Mouse (Mus musculus): ENCODE results near the gene Tjp2. TPM values are rescaled to one million over a fixed set of nuclear protein-coding genes. Genes with fewer than 3 reads are reported as not detected.

The Tjp2 gene
- polyA plus RNA-seq, 1 experiment from 2014 or later: 36.6 TPM

DNA sequence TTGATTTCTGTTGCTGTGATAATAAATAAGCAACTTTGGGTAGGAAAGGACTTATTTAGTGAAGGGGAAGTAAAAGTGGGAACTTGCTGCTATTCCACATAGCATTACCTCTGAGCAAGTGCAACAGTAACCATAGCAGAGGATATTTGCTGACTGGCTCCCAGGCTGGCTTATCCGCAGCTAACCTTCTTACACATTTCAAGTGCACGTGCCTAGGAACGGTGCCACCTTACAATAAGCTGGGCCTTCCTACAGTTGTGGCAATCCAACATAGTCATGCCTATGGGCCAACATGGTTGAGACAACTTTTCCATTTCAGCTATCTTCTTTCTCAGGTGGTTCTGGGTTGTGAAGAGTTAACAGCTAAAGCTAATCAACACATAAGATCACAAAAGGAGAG lies 147.2 kb downstream of the Tjp2 start:
- WGBS: 91% methylated on average over 3 of the region's 3 CpGs
- Histone ChIP-seq H3K4me2 (ENCODE audit: low read depth, low read length) (no peak overlapping the region), H3K27me3 (ENCODE audit: control insufficient read depth, insufficient read depth, low read depth, low read length) (no peaks in the 10 kb centered on the region), H3K4me1 (replicated peaks; ENCODE audit: control insufficient read depth, insufficient read depth, low read length) (no peaks in the 10 kb centered on the region), H3K4me3 (ENCODE audit: low read length) (no peak overlapping the region), H3K36me3 (ENCODE audit: control insufficient read depth, insufficient read depth, low read length) (no peaks in the 10 kb centered on the region), H3K27ac (ENCODE audit: low read length) (no peak overlapping the region), H3K9ac (ENCODE audit: low read length) (no peak overlapping the region), H3K9me3 (ENCODE audit: control insufficient read depth, low read length) (no peaks in the 10 kb centered on the region)
- no peak for ATAC-seq (ENCODE audit: low read depth)

DNA sequence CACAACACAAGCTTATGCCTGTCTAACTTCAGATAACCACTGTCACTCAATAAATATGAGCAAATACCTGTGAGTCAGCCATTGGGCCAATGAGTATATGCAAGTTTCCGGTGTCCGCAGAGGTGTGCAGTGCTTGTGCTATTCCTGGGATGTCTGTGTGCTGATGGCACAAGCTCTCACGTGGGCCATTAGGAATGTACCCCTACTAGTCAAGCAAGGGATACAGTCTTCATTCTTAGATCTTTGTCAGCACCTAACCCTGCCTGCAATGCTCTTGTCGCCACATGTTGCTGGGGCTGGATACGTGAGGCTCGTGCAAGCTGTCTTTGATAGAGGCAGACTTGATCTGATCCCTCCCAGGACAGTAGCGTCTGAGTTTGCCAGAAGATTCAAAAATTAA lies 148.3 kb downstream of the Tjp2 start:
- Histone ChIP-seq H3K9me3 (ENCODE audit: control insufficient read depth, low read length) (no peaks in the 10 kb centered on the region), H3K27ac (ENCODE audit: low read length) (no peak overlapping the region), H3K4me2 (ENCODE audit: low read depth, low read length) (no peak overlapping the region), H3K36me3 (ENCODE audit: control insufficient read depth, insufficient read depth, low read length) (no peaks in the 10 kb centered on the region), H3K9ac (ENCODE audit: low read length) (no peak overlapping the region), H3K4me3 (ENCODE audit: low read length) (no peak overlapping the region), H3K27me3 (ENCODE audit: control insufficient read depth, insufficient read depth, low read depth, low read length) (no peaks in the 10 kb centered on the region), H3K4me1 (replicated peaks; ENCODE audit: control insufficient read depth, insufficient read depth, low read length) (no peaks in the 10 kb centered on the region)
- ATAC-seq (ENCODE audit: low read depth): no peak
- WGBS: 83% methylated on average over 7 of the region's 7 CpGs

DNA sequence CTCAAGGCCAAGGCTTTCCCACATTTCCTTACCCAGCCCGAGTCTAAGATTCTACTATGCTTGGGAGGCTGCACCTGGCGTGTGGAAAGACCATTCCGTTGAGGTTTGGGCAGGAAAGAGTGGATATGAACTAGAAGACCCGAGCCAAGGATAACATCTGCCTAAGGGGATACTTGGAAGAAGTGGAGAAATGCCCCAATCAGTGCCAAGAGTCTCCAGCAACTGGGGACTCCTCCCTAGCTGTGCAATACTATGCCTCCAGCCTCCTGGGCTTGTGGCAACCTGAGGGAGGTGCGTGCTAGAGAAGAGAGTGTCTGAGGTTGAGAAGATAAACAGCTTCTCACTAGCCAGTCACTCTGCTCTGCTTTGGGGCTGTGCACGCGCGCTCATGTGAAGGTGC lies 148.9 kb downstream of the Tjp2 start:
- WGBS: 71% methylated on average over 8 of the region's 8 CpGs
- Histone ChIP-seq H3K27me3 (ENCODE audit: control insufficient read depth, insufficient read depth, low read depth, low read length) (no peaks in the 10 kb centered on the region), H3K27ac (ENCODE audit: low read length) (no peak overlapping the region), H3K9me3 (ENCODE audit: control insufficient read depth, low read length) (no peaks in the 10 kb centered on the region), H3K4me3 (ENCODE audit: low read length) (no peak overlapping the region), H3K9ac (ENCODE audit: low read length) (no peak overlapping the region), H3K36me3 (ENCODE audit: control insufficient read depth, insufficient read depth, low read length) (no peaks in the 10 kb centered on the region), H3K4me2 (ENCODE audit: low read depth, low read length) (no peak overlapping the region), H3K4me1 (replicated peaks; ENCODE audit: control insufficient read depth, insufficient read depth, low read length) (no peaks in the 10 kb centered on the region)
- ATAC-seq (ENCODE audit: low read depth): no peak

DNA sequence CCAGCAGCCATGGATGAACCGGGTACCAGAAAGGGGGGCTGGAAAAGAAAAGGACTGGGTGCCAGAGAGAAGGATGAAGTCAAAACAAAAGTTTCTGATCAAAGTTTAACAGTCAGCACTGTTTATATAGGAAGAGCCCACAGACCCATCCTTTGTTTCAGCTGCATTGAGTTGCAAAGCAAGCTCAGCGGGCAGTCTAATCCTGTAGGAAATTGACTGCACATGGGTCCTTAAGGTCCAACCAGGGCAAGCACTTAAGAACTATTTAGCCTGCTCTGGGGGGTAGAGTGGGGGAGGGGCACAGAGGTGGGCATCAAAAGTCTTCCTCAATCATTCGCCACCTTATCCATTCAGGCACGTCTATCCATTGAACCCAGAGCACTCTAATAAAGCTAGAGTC lies 151.7 kb downstream of the Tjp2 start:
- H3K36me3 ChIP-seq (ENCODE audit: control insufficient read depth, insufficient read depth, low read length): no peaks in the 10 kb centered on the region
- no peak overlapping the region for H3K4me3 ChIP-seq (ENCODE audit: low read length)
- no peak for ATAC-seq (ENCODE audit: low read depth)
- H3K4me2 ChIP-seq (ENCODE audit: low read depth, low read length): no peak overlapping the region
- H3K27me3 ChIP-seq (ENCODE audit: control insufficient read depth, insufficient read depth, low read depth, low read length): no peaks in the 10 kb centered on the region
- H3K4me1 ChIP-seq (replicated peaks; ENCODE audit: control insufficient read depth, insufficient read depth, low read length): no peaks in the 10 kb centered on the region
- H3K27ac ChIP-seq (ENCODE audit: low read length): no peak overlapping the region
- 66% methylated on average over 4 of the region's 4 CpGs for WGBS
- no peaks in the 10 kb centered on the region for H3K9me3 ChIP-seq (ENCODE audit: control insufficient read depth, low read length)
- H3K9ac ChIP-seq (ENCODE audit: low read length): no peak overlapping the region

DNA sequence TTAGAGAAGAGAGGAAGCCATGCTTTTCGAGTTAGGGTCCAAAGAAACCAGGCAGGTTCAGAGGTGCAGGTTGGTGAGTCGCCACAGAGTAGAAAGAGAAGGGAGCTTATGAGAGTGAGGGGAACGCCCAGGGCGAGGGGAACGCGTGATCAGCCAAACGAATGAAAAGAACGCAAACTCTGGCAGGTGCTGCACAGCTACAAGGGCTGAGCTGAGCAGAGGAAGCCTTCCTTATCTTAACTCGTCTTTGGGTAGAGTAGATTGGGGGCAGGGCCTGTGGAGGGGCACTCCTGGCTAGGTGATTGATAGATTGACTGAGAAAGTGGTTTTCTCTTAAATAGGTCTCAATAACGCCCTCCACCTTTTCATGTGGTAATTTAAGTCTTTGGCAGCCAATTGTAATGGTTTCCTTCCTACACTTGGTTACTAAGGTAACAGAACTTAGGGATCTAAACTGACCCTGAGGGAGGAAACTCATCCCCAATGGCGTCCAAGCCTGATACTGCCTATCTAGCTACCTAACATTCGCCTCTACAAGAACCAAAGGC lies 160.4 kb downstream of the Tjp2 start:
- Histone ChIP-seq H3K4me2 (ENCODE audit: low read depth, low read length) (no peak overlapping the region), H3K4me3 (ENCODE audit: low read length) (no peak overlapping the region), H3K9ac (ENCODE audit: low read length) (no peak overlapping the region), H3K9me3 (ENCODE audit: control insufficient read depth, low read length) (no peaks in the 10 kb centered on the region), H3K36me3 (ENCODE audit: control insufficient read depth, insufficient read depth, low read length) (no peaks in the 10 kb centered on the region), H3K4me1 (replicated peaks; ENCODE audit: control insufficient read depth, insufficient read depth, low read length) (no peaks in the 10 kb centered on the region), H3K27ac (ENCODE audit: low read length) (no peak overlapping the region), H3K27me3 (ENCODE audit: control insufficient read depth, insufficient read depth, low read depth, low read length) (no peaks in the 10 kb centered on the region)
- ATAC-seq (ENCODE audit: low read depth): no peak
- 48% methylated on average over 12 of the region's 12 CpGs for WGBS

DNA sequence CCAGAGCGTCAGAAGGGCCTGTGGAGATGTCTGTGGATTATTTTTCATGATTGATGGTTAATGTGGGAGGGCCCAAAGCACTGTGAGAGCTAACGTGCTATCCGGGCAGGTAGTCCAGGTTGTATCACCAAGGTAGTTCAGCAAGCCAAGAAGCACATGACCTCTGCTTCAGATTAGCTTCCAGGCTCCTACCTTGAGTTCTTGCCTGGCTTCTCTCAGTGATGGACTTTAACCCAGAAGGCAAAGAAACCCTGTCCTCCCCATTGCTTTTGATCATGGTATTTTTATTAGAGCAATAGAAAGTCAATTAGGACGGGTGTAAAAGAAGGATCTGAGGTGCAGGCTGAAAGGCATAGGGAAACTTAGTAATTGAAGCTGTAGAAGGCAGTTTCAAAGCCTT lies 161.2 kb downstream of the Tjp2 start:
- H3K9ac ChIP-seq (ENCODE audit: low read length): no peak overlapping the region
- H3K36me3 ChIP-seq (ENCODE audit: control insufficient read depth, insufficient read depth, low read length): no peaks in the 10 kb centered on the region
- H3K4me3 ChIP-seq (ENCODE audit: low read length): no peak overlapping the region
- H3K27ac ChIP-seq (ENCODE audit: low read length): no peak overlapping the region
- H3K4me2 ChIP-seq (ENCODE audit: low read depth, low read length): no peak overlapping the region
- H3K4me1 ChIP-seq (replicated peaks; ENCODE audit: control insufficient read depth, insufficient read depth, low read length): no peaks in the 10 kb centered on the region
- ATAC-seq (ENCODE audit: low read depth): no peak
- 69% methylated on average over 4 of the region's 4 CpGs for WGBS
- H3K27me3 ChIP-seq (ENCODE audit: control insufficient read depth, insufficient read depth, low read depth, low read length): no peaks in the 10 kb centered on the region
- no peaks in the 10 kb centered on the region for H3K9me3 ChIP-seq (ENCODE audit: control insufficient read depth, low read length)

DNA sequence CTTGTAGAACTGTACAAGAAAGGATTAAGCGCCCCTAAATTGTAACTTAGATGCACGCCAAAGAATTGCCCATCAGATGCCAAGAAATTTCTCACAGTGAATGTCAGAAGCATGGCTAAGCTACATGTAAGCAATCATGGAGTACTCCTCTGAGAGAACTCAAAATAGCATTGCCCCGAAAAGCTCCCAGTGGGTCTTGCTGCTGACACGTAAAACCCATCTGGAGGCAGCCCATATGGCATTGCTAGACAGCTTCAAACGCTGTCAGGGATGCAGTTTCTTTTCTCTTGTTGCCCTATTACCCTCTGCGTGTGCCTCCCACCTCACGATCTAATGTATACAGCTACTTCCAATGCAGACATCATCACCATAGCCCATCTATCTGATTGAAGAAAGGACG lies 166.0 kb downstream of the Tjp2 start:
- Histone ChIP-seq H3K9me3 (ENCODE audit: control insufficient read depth, low read length) (no peaks in the 10 kb centered on the region), H3K4me1 (replicated peaks; ENCODE audit: control insufficient read depth, insufficient read depth, low read length) (peaks cover 12% of the 10 kb centered on the region), H3K4me3 (ENCODE audit: low read length) (no peak overlapping the region), H3K9ac (ENCODE audit: low read length) (no peak overlapping the region), H3K36me3 (ENCODE audit: control insufficient read depth, insufficient read depth, low read length) (no peaks in the 10 kb centered on the region), H3K4me2 (ENCODE audit: low read depth, low read length) (no peak overlapping the region), H3K27me3 (ENCODE audit: control insufficient read depth, insufficient read depth, low read depth, low read length) (no peaks in the 10 kb centered on the region), H3K27ac (ENCODE audit: low read length) (no peak overlapping the region)
- WGBS: 54% methylated on average over 8 of the region's 8 CpGs
- peak; percentile 29; the same call in 1 of the 2 replicates for ATAC-seq (ENCODE audit: low read depth)

DNA sequence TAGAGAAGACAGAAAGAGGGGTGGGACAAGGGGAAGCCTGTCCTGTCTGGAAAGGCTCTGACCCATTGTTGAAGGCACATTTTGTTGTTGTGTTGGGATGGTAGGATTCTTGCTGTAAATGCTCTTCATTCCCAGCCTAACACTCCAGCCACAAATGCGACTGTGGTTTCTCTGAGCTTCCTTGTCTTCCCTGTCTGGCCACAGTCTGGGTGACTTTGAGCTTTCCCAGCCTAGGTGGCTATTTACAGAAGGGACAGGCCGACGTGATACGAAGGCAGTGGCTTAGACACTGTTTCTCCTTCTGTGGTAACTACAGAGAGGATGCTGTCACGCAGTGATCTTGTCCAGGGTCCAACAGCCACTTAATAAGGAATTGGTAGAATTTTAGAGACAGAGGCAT lies 166.8 kb downstream of the Tjp2 start:
- Histone ChIP-seq H3K36me3 (ENCODE audit: control insufficient read depth, insufficient read depth, low read length) (no peaks in the 10 kb centered on the region), H3K9ac (ENCODE audit: low read length) (no peak overlapping the region), H3K4me1 (replicated peaks; ENCODE audit: control insufficient read depth, insufficient read depth, low read length) (peaks cover 12% of the 10 kb centered on the region), H3K4me3 (ENCODE audit: low read length) (no peak overlapping the region), H3K4me2 (ENCODE audit: low read depth, low read length) (no peak overlapping the region), H3K27me3 (ENCODE audit: control insufficient read depth, insufficient read depth, low read depth, low read length) (no peaks in the 10 kb centered on the region), H3K9me3 (ENCODE audit: control insufficient read depth, low read length) (no peaks in the 10 kb centered on the region), H3K27ac (ENCODE audit: low read length) (peak overlapping the region; percentile 59)
- no peak for ATAC-seq (ENCODE audit: low read depth)
- WGBS: 45% methylated on average over 5 of the region's 5 CpGs

DNA sequence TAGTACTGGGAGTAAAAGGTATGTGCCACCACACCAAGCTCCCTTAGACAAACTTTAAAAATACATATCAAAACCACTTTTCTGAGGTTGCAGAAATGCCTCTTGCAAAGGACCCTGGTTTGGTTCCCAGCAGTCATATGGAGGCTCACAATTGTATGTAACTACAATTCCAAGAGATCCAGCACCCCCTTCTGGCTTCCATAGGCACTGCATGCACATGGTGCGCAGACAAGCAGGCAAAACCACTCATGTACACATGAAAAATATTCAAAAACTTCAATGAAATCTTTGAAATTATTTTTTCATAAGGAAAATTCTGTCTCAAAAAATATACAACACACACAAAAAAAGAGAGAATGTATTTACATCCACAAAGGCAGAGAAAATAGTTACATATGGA lies 167.9 kb downstream of the Tjp2 start:
- no peak overlapping the region for H3K4me2 ChIP-seq (ENCODE audit: low read depth, low read length)
- no peaks in the 10 kb centered on the region for H3K9me3 ChIP-seq (ENCODE audit: control insufficient read depth, low read length)
- H3K9ac ChIP-seq (ENCODE audit: low read length): no peak overlapping the region
- 100% methylated on average over 1 of the region's 1 CpGs for WGBS
- ATAC-seq (ENCODE audit: low read depth): no peak
- H3K27ac ChIP-seq (ENCODE audit: low read length): no peak overlapping the region
- no peak overlapping the region for H3K4me3 ChIP-seq (ENCODE audit: low read length)
- peaks cover 12% of the 10 kb centered on the region for H3K4me1 ChIP-seq (replicated peaks; ENCODE audit: control insufficient read depth, insufficient read depth, low read length)
- no peaks in the 10 kb centered on the region for H3K36me3 ChIP-seq (ENCODE audit: control insufficient read depth, insufficient read depth, low read length)
- no peaks in the 10 kb centered on the region for H3K27me3 ChIP-seq (ENCODE audit: control insufficient read depth, insufficient read depth, low read depth, low read length)

DNA sequence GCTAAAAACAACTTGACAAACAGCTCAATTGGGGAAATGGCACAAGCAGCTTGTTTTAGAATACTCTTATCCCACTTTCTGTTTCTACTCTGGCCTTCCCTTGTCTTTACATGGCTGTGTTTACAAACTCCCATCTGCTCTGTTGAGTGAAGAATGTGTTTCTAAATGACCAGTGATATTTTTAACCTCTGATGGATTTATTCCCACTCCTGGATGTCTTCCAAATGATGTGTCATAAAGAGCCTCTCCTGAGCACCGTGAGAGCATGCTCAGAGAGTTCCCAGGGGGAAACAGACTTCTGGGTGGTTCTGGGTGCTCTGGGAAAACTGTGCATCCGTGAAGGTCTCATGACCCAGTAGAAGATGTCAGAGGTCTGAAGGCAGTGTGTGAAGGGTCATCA lies 169.9 kb downstream of the Tjp2 start:
- Histone ChIP-seq H3K36me3 (ENCODE audit: control insufficient read depth, insufficient read depth, low read length) (no peaks in the 10 kb centered on the region), H3K4me2 (ENCODE audit: low read depth, low read length) (no peak overlapping the region), H3K4me3 (ENCODE audit: low read length) (no peak overlapping the region), H3K9me3 (ENCODE audit: control insufficient read depth, low read length) (no peaks in the 10 kb centered on the region), H3K4me1 (replicated peaks; ENCODE audit: control insufficient read depth, insufficient read depth, low read length) (peaks cover 15% of the 10 kb centered on the region), H3K27me3 (ENCODE audit: control insufficient read depth, insufficient read depth, low read depth, low read length) (no peaks in the 10 kb centered on the region), H3K9ac (ENCODE audit: low read length) (no peak overlapping the region), H3K27ac (ENCODE audit: low read length) (peak overlapping the region; percentile 81)
- ATAC-seq (ENCODE audit: low read depth): peak; percentile 83
- WGBS: 27% methylated on average over 2 of the region's 2 CpGs
